Mouse (Mus musculus) forebrain, embryonic 13.5 days (tissue): ENCODE data around the gene Stxbp3. TPM values are rescaled to one million over a fixed set of nuclear protein-coding genes. Genes with fewer than 3 reads are reported as not detected.
"Not testable (repeated sequence)": the region's sequence is repeated elsewhere in the genome, so short reads cannot be mapped to it uniquely, and the experiment has no call there.

Experiments
- ATAC-seq: fragments of 200-750 bp; cut with Nextera tagmentation; 2 replicates; pipeline ENCODE4 v1.8.0; 2017
- H3K27ac ChIP-seq: fragments of 300-500 bp; sonication (generic); 2 replicates; pipeline ENCODE4 v1.5.1; 2015; ENCODE audit warnings: inconsistent platforms, mild to moderate bottlenecking, moderate library complexity
- H3K27me3 ChIP-seq: fragments of 300-500 bp; sonication (generic); 2 replicates; pipeline ENCODE4 v1.6.1; 2015; ENCODE audit warnings: mild to moderate bottlenecking, inconsistent platforms
- H3K36me3 ChIP-seq: fragments of 300-500 bp; sonication (generic); 2 replicates; pipeline ENCODE4 v1.6.1; 2015; ENCODE audit warnings: mild to moderate bottlenecking, inconsistent platforms; ENCODE audit not compliant: poor library complexity, severe bottlenecking
- H3K4me1 ChIP-seq: fragments of 300-500 bp; sonication (generic); 2 replicates; pipeline ENCODE4 v1.6.1; 2015; ENCODE audit warnings: inconsistent platforms
- H3K4me2 ChIP-seq: fragments of 300-500 bp; sonication (generic); 2 replicates; pipeline ENCODE4 v1.6.1; 2015; ENCODE audit warnings: inconsistent platforms, mild to moderate bottlenecking, moderate library complexity
- H3K4me3 ChIP-seq: fragments of 300-500 bp; sonication (generic); 2 replicates; pipeline ENCODE4 v1.5.1; 2015; ENCODE audit warnings: mild to moderate bottlenecking, inconsistent platforms
- H3K9ac ChIP-seq: fragments of 300-500 bp; sonication (generic); 2 replicates; pipeline ENCODE4 v1.6.1; 2015; ENCODE audit warnings: mild to moderate bottlenecking, inconsistent platforms
- H3K9me3 ChIP-seq: fragments of 300-500 bp; sonication (generic); replicated peaks from 2 replicates; pipeline ENCODE4 v1.6.1; 2016; ENCODE audit warnings: inconsistent platforms
- WGBS: fragments of 180-500 bp; shearing (Covaris S2); methylation state at CpG from one replicate; pipeline ENCODE4 v1.1.7; 2015; 5-methylcytosine and 5-hydroxymethylcytosine counted together
- polyA plus RNA-seq: library from polyadenylated mRNA; unstranded; fragments of >200 nt; fragmentation: Nextera tagmentation; extraction: Ambion mirVana; gene quantifications from 2 replicates; pipeline ENCODE4 v1.2.1, GENCODE M21; 2015

Gene Stxbp3
- polyA plus RNA-seq: 16.0 and 17.1 TPM in 2 replicates

DNA sequence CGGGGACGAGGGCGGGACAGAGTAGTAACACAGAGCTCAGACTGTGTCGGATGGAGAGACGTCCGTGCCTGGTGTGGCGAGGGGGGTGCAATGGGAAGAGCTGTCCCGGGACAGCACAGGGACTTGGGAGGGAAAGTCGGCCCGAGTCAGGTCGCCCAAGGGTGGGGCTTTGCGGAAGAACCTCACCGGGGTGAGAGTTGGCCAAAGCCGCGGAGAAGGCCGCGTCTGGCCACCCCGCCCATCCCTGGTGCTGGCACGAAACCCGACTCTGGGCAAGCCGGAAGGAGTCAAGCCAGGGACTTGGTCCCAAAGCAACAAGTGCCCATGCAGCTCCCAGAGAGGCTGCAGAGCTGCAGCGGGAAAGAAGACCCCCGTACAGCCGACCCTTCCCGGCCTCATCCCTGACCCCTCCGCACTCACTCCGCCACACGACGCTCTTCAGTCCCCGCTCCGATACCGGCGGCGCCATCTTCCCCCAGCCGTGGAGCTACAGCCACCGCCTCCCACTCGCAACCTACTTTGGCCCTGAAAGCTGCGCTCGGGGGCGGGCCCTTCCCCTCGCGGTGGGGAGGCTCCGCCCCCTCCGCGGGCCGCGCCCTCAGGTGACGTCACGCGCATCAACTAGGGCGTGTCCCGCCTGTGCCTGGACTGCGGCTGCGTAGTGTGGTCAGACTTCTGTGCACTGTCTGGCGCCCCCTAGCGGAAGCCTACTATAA is at the start of gene Stxbp3:
Gene Stxbp3, minus strand, starts transcription at position 527 of the 716 bp plus-strand sequence.
- H3K27me3 ChIP-seq: no peaks in the 10 kb centered on the region
- peak within 1 kb of the TSS; percentile 72 for H3K9ac ChIP-seq
- H3K4me3 ChIP-seq: peak within 1 kb of the TSS; percentile 69
- WGBS: 1% methylated on average over 54 of the region's 56 CpGs
- peak; percentile 98 for ATAC-seq
- H3K4me1 ChIP-seq: peaks cover 7% of the 10 kb centered on the region; the same call in 1 of the 2 replicates
- H3K27ac ChIP-seq: peak within 1 kb of the TSS; percentile 21; the same call in 1 of the 2 replicates
- H3K36me3 ChIP-seq: no peaks in the 10 kb centered on the region
- H3K9me3 ChIP-seq: no peaks in the 10 kb centered on the region
- H3K4me2 ChIP-seq: peak within 1 kb of the TSS; percentile 69

DNA sequence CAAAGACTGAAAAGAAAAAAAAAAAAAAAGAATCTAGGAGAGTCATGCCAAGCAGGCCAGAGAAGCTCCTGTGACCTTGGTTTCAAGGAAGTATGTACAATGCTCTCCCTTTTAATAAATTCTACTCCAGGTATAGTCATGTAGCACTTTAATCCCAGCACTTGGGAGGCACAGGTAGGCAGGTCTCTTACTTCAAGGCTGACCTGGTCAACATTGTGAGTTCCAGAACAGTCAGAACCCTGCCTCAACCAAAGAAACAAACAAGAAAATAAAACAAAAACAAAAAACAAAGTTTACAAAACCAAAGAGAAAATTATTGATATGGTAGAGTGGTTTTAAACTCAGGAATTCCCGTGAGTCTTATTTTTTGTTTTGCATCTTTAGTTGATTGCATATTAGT is 49.6 kb upstream of the Stxbp3 start, which contains the start of gene Fndc7:
Gene Fndc7, minus strand, starts transcription at position 101 of the 400 bp plus-strand sequence.
- 0 out of 2 replicates have a peak, but pooled peaks cover 1% of the 10 kb centered on the region for H3K4me1 ChIP-seq
- no peaks in the 10 kb centered on the region for H3K27me3 ChIP-seq
- no peak within 1 kb of the TSS for H3K4me2 ChIP-seq
- no peaks in the 10 kb centered on the region for H3K36me3 ChIP-seq
- no peak for ATAC-seq
- no peak within 1 kb of the TSS for H3K4me3 ChIP-seq
- H3K9me3 ChIP-seq: no peaks in the 10 kb centered on the region
- H3K9ac ChIP-seq: no peak within 1 kb of the TSS
- 97% methylated on average over 1 of the region's 1 CpGs for WGBS
- no peak within 1 kb of the TSS for H3K27ac ChIP-seq

DNA sequence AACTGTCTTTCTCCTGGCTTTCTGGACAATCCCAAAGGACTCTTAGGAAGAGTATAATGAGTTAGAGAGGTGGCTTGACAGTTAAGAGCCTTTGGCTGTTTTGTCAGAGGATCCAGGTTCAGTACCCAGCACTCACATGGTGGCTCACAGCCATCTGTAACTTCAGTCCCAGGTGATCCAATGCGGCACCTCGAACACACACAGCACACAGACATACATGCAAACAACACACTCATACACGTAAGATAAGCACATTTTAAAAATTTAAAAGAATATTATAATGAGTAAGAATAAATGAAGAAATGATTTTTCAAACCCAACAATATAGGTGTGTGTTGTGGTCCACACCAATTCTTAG is 47.3 kb upstream of the Stxbp3 start:
- WGBS: 92% methylated on average over 3 of the region's 3 CpGs
- H3K4me2 ChIP-seq: no peak overlapping the region
- no peaks in the 10 kb centered on the region for H3K9me3 ChIP-seq
- H3K4me3 ChIP-seq: no peak overlapping the region
- H3K27ac ChIP-seq: no peak overlapping the region
- no peaks in the 10 kb centered on the region for H3K36me3 ChIP-seq
- no peak for ATAC-seq
- H3K27me3 ChIP-seq: no peaks in the 10 kb centered on the region
- peaks cover 5% of the 10 kb centered on the region; the same call in 1 of the 2 replicates for H3K4me1 ChIP-seq
- H3K9ac ChIP-seq: no peak overlapping the region

DNA sequence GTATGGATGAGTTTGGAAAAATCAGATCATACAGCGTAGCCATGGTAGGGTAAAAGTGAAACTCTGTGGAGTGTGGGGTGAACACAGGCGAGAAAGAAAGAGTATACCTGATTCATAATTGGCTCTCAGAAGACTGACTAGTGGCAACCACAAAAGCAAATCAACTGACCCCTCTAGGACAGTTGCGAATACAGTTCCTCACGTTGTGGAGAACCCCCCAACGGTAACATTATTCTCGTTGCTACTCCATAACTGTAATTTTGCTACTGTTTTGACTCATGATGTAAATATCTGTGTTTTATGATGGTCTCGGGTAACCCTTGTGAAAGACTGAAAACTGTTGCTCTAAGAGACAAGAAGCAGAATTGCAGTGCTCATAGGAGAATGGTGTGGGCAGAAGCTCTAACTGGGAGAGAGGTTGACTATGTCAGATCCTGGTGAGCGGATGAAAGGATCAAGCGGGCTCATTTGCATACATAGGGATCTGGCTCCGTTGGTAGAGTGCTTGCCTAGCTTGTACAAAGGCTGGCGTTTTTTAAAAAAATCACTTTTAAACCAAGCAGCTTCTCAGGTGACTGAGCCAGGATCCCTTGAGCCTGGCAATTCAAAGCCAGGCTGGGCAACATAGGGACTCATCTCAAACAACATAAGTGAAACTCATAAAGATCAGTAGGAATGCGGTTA is 46.8 kb upstream of the Stxbp3 start:
- Histone ChIP-seq H3K27me3 (no peaks in the 10 kb centered on the region), H3K4me1 (peaks cover 5% of the 10 kb centered on the region; the same call in 1 of the 2 replicates), H3K36me3 (no peaks in the 10 kb centered on the region), H3K27ac (no peak overlapping the region), H3K4me3 (no peak overlapping the region), H3K4me2 (no peak overlapping the region), H3K9me3 (no peaks in the 10 kb centered on the region), H3K9ac (no peak overlapping the region)
- 64% methylated on average over 12 of the region's 12 CpGs for WGBS
- no peak for ATAC-seq

DNA sequence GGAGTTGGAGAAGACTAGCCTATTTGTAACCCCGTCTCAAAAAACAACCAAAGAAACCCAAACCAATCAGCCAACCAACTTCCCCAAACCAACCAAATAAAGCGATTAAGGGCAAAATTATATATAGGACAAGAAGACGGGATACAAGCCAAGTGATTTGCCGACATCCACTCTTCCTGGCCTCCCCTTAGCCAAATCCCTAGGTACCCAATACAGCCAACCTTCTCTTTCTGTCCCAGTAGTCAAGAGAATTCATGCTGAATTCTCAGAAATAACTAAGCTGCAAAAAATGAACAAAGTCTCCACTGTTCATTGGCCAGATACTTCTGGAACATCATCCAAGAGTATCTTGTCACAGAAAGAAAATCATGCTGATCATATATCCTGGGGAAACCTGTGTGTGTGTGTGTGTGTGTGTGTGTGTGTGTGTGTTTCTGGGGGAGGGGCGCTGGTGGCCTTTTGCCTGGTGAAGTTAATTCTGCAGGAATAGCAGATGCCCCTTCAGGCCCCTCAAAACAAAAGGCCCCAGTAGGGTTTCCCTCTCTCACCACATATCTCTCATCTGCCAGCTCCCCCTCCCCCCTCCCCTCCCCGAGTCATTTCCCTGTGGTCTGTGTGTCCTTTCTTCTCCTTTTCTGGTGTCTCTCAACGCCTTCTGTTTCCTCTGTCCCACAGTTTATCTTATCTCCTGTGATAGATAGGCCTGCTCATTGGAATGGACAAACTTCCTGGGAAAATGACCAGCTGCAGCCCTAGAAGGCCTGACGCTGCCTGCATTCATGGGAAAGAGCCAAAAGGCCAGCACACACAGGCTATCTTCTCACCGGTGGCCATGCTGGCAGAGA is 45.6 kb upstream of the Stxbp3 start:
- ATAC-seq: no peak
- 62% methylated on average over 9 of the region's 9 CpGs for WGBS
- Histone ChIP-seq H3K27me3 (no peaks in the 10 kb centered on the region), H3K4me3 (no peak overlapping the region), H3K27ac (no peak overlapping the region), H3K9me3 (no peaks in the 10 kb centered on the region), H3K4me2 (no peak overlapping the region), H3K4me1 (peaks cover 5% of the 10 kb centered on the region; the same call in 1 of the 2 replicates), H3K9ac (no peak overlapping the region), H3K36me3 (no peaks in the 10 kb centered on the region)

DNA sequence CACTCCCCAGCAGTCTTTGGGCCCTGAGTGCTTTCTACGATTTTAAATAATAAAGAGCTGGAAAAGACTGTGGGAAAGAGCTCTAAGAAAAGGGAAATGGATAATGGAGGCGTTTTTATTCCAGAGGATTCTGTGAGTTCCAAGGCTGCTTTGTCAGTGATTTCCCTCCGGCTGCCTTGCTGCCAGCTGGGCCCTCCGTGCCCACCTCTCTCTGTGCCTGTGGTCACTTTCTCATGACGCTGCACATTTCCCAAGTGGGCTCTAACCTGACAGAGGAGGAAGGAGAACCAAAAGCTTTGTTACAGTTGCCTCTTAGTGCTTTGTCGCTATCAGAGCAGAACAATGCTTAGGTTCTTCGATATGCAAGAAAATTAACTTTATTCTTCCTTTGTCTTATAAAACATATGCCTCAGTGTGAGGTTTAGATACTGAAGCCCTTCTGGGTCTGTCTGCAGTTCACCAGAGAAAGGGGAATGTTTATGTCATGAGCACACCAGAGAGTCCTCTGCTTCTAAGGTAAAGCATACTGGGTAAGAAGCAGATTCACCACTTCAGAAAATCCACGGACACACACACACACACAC is 44.5 kb upstream of the Stxbp3 start:
- Histone ChIP-seq H3K27me3 (no peaks in the 10 kb centered on the region), H3K27ac (no peak overlapping the region), H3K4me2 (no peak overlapping the region), H3K9me3 (no peaks in the 10 kb centered on the region), H3K36me3 (no peaks in the 10 kb centered on the region), H3K9ac (no peak overlapping the region), H3K4me1 (peaks cover 5% of the 10 kb centered on the region; the same call in 1 of the 2 replicates), H3K4me3 (no peak overlapping the region)
- ATAC-seq: no peak
- WGBS: 43% methylated on average over 8 of the region's 8 CpGs

DNA sequence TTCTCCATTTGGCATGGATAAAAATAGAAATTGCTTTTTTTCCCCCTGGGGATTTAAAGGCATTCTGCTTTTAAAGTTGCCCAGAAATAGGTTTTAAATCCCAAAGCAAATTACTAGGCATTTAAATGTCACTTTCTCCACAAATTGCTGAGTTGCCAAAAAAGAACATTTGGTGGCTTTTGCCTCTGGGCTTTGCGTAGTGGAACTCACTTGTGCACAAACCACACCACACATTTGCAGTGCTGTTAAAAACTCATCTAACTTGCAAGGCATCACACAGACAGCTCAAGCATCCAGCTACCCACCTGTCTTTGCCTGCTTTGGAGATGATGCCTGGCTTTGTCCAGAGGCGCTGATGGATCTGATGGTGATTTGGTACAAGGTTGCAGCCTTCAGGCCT is 42.7 kb upstream of the Stxbp3 start:
- Histone ChIP-seq H3K27ac (no peak overlapping the region), H3K27me3 (no peaks in the 10 kb centered on the region), H3K4me1 (peaks cover 17% of the 10 kb centered on the region), H3K4me2 (no peak overlapping the region), H3K4me3 (no peak overlapping the region), H3K9ac (no peak overlapping the region), H3K9me3 (no peaks in the 10 kb centered on the region), H3K36me3 (no peaks in the 10 kb centered on the region)
- WGBS: 95% methylated on average over 2 of the region's 2 CpGs
- no peak for ATAC-seq

DNA sequence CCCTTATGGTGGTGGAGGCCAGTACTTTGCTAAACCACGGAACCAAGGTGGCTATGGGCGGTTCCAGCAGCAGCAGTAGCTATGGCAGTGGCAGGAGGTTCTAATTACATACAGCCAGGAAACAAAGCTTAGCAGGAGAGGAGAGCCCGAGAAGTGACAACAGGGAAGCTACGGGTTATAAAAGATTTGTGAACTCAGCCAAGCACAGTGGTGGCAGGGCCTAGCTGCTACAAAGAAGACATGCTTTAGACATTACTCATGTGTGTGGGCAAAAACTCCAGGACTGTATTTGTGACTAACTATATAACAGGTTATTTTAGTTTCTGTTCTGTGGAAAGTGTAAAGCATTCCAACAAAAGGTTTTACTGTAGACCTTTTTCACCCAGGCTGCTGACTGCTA is 41.5 kb upstream of the Stxbp3 start:
- not testable (repeated sequence) for H3K27ac ChIP-seq, H3K36me3 ChIP-seq, H3K27me3 ChIP-seq, H3K4me2 ChIP-seq, H3K4me3 ChIP-seq, H3K9me3 ChIP-seq, ATAC-seq, H3K9ac ChIP-seq
- peaks cover 17% of the 10 kb centered on the region for H3K4me1 ChIP-seq
- 20% methylated on average over 4 of the region's 4 CpGs for WGBS

DNA sequence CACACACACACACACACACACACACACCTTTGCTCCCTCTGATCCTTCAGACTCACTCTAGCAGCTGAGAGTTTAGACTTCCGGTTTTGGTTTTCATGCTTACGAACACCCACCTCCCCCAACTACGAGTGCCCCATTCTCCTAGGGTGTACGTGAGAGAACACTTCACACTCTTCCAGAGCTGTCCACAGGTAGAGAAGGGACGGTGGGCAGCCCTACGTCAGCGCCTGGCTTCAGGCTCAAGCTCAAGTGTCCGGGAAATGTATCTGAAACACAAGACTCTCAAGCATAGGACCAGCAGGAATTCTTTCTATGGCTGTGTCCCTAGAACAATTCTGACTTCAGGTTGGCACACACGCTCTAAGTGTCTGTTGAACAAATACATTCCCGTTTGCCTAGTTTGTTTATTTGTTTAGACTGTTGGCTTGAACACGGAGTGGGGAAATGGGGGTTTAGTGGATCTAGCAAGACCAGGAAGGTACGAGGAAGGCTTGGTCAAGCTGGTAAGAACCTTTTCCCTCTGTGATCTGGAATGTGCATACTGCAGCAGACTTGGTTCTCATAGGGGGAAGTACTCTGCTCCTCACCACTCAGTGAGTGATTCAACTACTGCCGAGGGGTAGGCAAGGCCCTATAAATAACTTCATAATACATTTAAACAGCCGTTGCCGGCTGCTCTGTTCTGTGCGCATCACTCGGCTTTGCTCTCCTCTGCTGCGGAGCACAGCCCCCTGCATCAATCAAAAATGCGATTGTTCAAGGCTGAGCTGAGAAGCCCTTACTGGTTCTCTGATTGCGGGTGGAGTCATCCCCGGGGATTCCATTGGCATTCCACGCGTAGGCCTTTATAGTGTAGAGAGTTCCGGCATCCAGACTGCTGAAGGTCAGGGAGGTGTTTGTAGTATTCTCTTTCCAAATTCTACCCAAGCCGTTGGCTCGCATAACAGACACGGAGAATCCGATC is 40.5 kb upstream of the Stxbp3 start:
- WGBS: 84% methylated on average over 28 of the region's 28 CpGs
- Histone ChIP-seq H3K9ac (no peak overlapping the region), H3K27me3 (no peaks in the 10 kb centered on the region), H3K4me2 (no peak overlapping the region), H3K9me3 (no peaks in the 10 kb centered on the region), H3K27ac (no peak overlapping the region), H3K4me1 (peaks cover 17% of the 10 kb centered on the region), H3K36me3 (no peaks in the 10 kb centered on the region), H3K4me3 (no peak overlapping the region)
- ATAC-seq: no peak

DNA sequence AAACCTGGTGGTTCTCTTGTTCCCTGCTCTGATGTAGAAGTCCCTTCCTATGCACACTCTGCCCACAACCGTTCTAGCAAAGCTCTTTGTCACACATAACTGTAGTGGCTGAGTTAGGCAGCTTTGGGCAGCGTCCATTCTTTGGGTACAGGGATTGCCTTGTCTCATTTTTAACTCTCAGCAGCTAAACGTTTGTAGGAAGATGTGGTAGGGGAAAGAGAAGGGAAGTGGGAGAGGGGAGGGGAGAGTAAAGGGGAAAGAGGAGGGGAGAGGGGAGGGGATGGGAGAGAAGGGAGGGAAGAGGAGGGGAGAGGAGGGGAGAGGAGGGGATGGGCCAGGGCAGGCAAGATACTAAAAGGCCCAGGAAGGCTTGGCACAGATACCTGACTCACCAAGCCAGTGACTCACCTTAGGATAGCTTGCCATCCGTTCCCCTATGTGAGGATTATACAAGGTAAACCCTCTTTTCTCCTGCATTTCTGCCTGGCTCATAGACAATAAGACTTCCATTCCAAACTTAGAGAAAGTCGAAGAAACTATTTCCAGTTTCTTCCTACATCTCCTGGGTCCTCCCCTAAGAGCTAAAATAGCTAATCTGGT is 39.6 kb upstream of the Stxbp3 start:
- Histone ChIP-seq H3K4me1 (peaks cover 16% of the 10 kb centered on the region), H3K4me3 (no peak overlapping the region), H3K27ac (no peak overlapping the region), H3K4me2 (no peak overlapping the region), H3K36me3 (no peaks in the 10 kb centered on the region), H3K9me3 (no peaks in the 10 kb centered on the region), H3K27me3 (no peaks in the 10 kb centered on the region), H3K9ac (no peak overlapping the region)
- 65% methylated on average over 5 of the region's 5 CpGs for WGBS
- ATAC-seq: no peak
